ENCODE assay signal across 23 mouse cellular contexts in genomic region chr6:95500771-95501170, GRCm38 (mm10).
DNase-seq lines count a peak whose midpoint lies in the region; ATAC-seq lines count a peak whose summit lies in the region.
"Had no signal": no experiment of that assay in that cellular context is flagged by ENCODE, and none has a peak within 500 bp of the region (broad histone marks: within the 10 kb centered on the region; RNA-seq: fewer than 3 reads in every experiment).

No protein-coding gene starts in this region.

- intact Hi-C loops in heart, postnatal 25 days (cut with DNase I), result no loop called here

- no peak overlapping the region for H3K9ac ChIP-seq in midbrain, embryonic 11.5 days (ENCODE audit: low read length)
- no peak overlapping the region for H3K9ac ChIP-seq in midbrain, embryonic 13.5 days (replicated peaks)
- H3K9ac ChIP-seq: embryonic facial prominence, embryonic 13.5 days; forebrain, embryonic 13.5 days; heart, embryonic 12.5 days; hindbrain, embryonic 12.5 days had no signal

- no peak overlapping the region for H3K4me2 ChIP-seq in midbrain, embryonic 11.5 days
- H3K4me2 ChIP-seq in midbrain, embryonic 13.5 days (replicated peaks), result no peak overlapping the region
- H3K4me2 ChIP-seq: embryonic facial prominence, embryonic 13.5 days; forebrain, embryonic 13.5 days; heart, embryonic 12.5 days; hindbrain, embryonic 12.5 days had no signal

- H3K27ac ChIP-seq in midbrain, embryonic 11.5 days (ENCODE audit: low read depth, low read length), result no peak overlapping the region
- no peak overlapping the region for H3K27ac ChIP-seq in midbrain, embryonic 13.5 days
- H3K27ac ChIP-seq: embryonic facial prominence, embryonic 13.5 days; forebrain, embryonic 13.5 days; heart, adult 2 months; hindbrain, embryonic 12.5 days had no signal

- no peaks in the 10 kb centered on the region for H3K36me3 ChIP-seq in midbrain, embryonic 11.5 days (ENCODE audit: control insufficient read depth, insufficient read depth, low read length)
- H3K36me3 ChIP-seq in midbrain, embryonic 13.5 days, result no peaks in the 10 kb centered on the region
- H3K36me3 ChIP-seq: embryonic facial prominence, embryonic 13.5 days; hindbrain, embryonic 12.5 days had no signal

- ATAC-seq in midbrain, embryonic 11.5 days (ENCODE audit: low FRiP score), result no peak
- ATAC-seq in midbrain, embryonic 13.5 days, result no peak
- ATAC-seq: activated CD4-positive, CD25-positive, alpha-beta regulatory T cell, adult 4 months; forebrain, embryonic 13.5 days; hindbrain, embryonic 16.5 days; inflammation-experienced regulatory T-cells, adult 6 months; intestine, postnatal 0 days; Patski had no signal

- no peak overlapping the region for H3K4me3 ChIP-seq in midbrain, embryonic 11.5 days (ENCODE audit: low read depth, low read length)
- H3K4me3 ChIP-seq in midbrain, embryonic 13.5 days (replicated peaks), result no peak overlapping the region
- H3K4me3 ChIP-seq: embryonic facial prominence, embryonic 13.5 days; forebrain, embryonic 13.5 days; heart, adult 2 months; heart, embryonic 12.5 days; hindbrain, embryonic 12.5 days had no signal

- H3K4me1 ChIP-seq in midbrain, embryonic 11.5 days (ENCODE audit: control insufficient read depth, insufficient read depth, low read length), result no peaks in the 10 kb centered on the region
- H3K4me1 ChIP-seq in midbrain, embryonic 13.5 days (replicated peaks), result 0 out of 2 replicates have a peak, but pooled peaks cover 6% of the 10 kb centered on the region

- peak; percentile 18 for DNase-seq in adrenal gland, postnatal 14 days
- no peak for DNase-seq in adrenal gland, postnatal 25 days
- DNase-seq in heart, adult 18-20 months, result peak; percentile 9 to 16
- DNase-seq in heart, postnatal 25 days (ENCODE audit: low spot score), result no peak
- DNase-seq in midbrain, embryonic 11.5 days (ENCODE audit: low spot score, missing footprints), result peak; percentile 28
- DNase-seq in skeletal muscle tissue, adult 2 months (ENCODE audit: low read depth, low spot score), result peak; percentile 20
- DNase-seq in spleen, postnatal 10 days (ENCODE audit: low spot score in 2 of 2), result no peak
- DNase-seq: adrenal gland, adult 2 months; cerebellum, adult 18-20 months; cerebellum, adult 9-11 months; cerebellum, postnatal 36 days; heart, postnatal 4 days had no signal

- no peaks in the 10 kb centered on the region for H3K9me3 ChIP-seq in midbrain, embryonic 11.5 days (ENCODE audit: control insufficient read depth, low read length)
- H3K9me3 ChIP-seq in midbrain, embryonic 13.5 days, result no peaks in the 10 kb centered on the region
- H3K9me3 ChIP-seq: embryonic facial prominence, embryonic 13.5 days; forebrain, embryonic 13.5 days; heart, embryonic 12.5 days; hindbrain, embryonic 12.5 days had no signal

- H3K27me3 ChIP-seq in midbrain, embryonic 11.5 days (ENCODE audit: control insufficient read depth, insufficient read depth, low read length), result no peaks in the 10 kb centered on the region
- H3K27me3 ChIP-seq in midbrain, embryonic 13.5 days, result no peaks in the 10 kb centered on the region
- H3K27me3 ChIP-seq: embryonic facial prominence, embryonic 13.5 days; forebrain, embryonic 13.5 days; heart, embryonic 12.5 days; hindbrain, embryonic 12.5 days; Patski had no signal

- 72% methylated on average over 5 of the region's 5 CpGs for WGBS in midbrain, embryonic 11.5 days
- WGBS in midbrain, embryonic 13.5 days, result 76% methylated on average over 5 of the region's 5 CpGs

Comparison
In these comparisons a context has a peak if more than half of its experiments do, and no peak if none do; other contexts are left out.
1. DNase-seq: peak in adrenal gland, postnatal 14 days (single experiment), heart, adult 18-20 months (2 of 2), midbrain, embryonic 11.5 days (single experiment) and skeletal muscle tissue, adult 2 months (single experiment); none in adrenal gland, postnatal 25 days (single experiment), heart, postnatal 25 days (single experiment) and spleen, postnatal 10 days (0 of 2).